19 mouse cellular contexts compared by ENCODE assay signal in the genomic region with DNA sequence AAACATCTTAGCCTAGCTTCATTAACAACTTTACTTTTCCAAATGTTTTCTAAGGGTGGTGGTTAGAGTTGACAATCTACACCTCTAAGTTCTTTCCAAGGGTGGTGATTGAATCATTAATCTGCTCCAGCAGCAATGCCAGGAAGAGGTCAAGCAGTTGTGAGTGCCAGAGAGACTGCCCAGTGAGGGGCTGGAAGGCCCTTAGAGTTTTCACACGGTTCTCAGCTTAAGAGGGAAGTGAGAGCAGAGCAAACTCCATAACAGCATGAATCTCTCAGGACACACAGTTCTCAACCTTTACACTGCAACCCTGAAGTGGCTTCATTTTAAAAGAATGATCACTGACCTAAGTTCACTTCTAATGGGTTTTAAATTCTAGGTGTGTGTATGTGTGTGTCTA. TPM values are rescaled to one million over a fixed set of nuclear protein-coding genes. Genes with fewer than 3 reads are reported as not detected.
"Had no signal": no experiment of that assay in that cellular context is flagged by ENCODE, and none has a peak within 500 bp of the region (broad histone marks: within the 10 kb centered on the region; RNA-seq: fewer than 3 reads in every experiment).

No protein-coding gene starts in this region.

- H3K36me3 ChIP-seq: hindbrain, embryonic 12.5 days; limb, embryonic 10.5 days; liver, embryonic 12.5 days; midbrain, embryonic 15.5 days; neural tube, embryonic 12.5 days; stomach, embryonic 15.5 days had no signal

- DNase-seq: right cerebral cortex, postnatal 4 days; spleen, adult 18-20 months; thymus, adult 2 months; thymus, postnatal 25 days had no signal

- H3K27ac ChIP-seq: hindbrain, embryonic 12.5 days; kidney, postnatal 0 days; limb, embryonic 10.5 days; liver, embryonic 12.5 days; macrophage; midbrain, embryonic 15.5 days; neural tube, embryonic 12.5 days; stomach, embryonic 15.5 days had no signal

- H3K4me3 ChIP-seq: hindbrain, embryonic 12.5 days; limb, embryonic 10.5 days; liver, embryonic 12.5 days; megakaryocyte, embryonic 14.5 days; midbrain, embryonic 15.5 days; neural tube, embryonic 12.5 days; stomach, embryonic 15.5 days had no signal

- H3K27me3 ChIP-seq: hindbrain, embryonic 12.5 days; liver, embryonic 12.5 days; midbrain, embryonic 15.5 days; neural tube, embryonic 12.5 days; stomach, embryonic 15.5 days had no signal

- H3K4me1 ChIP-seq: hindbrain, embryonic 12.5 days; limb, embryonic 10.5 days; liver, embryonic 12.5 days; midbrain, embryonic 15.5 days; neural tube, embryonic 12.5 days; stomach, embryonic 15.5 days had no signal

RNA-seq across cellular contexts. Expression of gene Uts2, which starts 21.8 kb away (rescaled TPM):
- polyA plus RNA-seq: hindbrain, embryonic 12.5 days; inflammation-experienced regulatory T-cells, adult 6 months; intestine, postnatal 0 days; kidney, postnatal 0 days; limb, embryonic 10.5 days; limb, embryonic 14.5 days; liver, embryonic 12.5 days; liver, embryonic 16.5 days; macrophage; midbrain, embryonic 11.5 days; midbrain, embryonic 15.5 days; stomach, embryonic 15.5 days; testis, adult 2 months had no signal
